Mouse (Mus musculus): ENCODE data around the gene Nr1i3.
"Not testable (repeated sequence)": the region's sequence is repeated elsewhere in the genome, so short reads cannot be mapped to it uniquely, and the experiment has no call there.

Gene Nr1i3

DNA sequence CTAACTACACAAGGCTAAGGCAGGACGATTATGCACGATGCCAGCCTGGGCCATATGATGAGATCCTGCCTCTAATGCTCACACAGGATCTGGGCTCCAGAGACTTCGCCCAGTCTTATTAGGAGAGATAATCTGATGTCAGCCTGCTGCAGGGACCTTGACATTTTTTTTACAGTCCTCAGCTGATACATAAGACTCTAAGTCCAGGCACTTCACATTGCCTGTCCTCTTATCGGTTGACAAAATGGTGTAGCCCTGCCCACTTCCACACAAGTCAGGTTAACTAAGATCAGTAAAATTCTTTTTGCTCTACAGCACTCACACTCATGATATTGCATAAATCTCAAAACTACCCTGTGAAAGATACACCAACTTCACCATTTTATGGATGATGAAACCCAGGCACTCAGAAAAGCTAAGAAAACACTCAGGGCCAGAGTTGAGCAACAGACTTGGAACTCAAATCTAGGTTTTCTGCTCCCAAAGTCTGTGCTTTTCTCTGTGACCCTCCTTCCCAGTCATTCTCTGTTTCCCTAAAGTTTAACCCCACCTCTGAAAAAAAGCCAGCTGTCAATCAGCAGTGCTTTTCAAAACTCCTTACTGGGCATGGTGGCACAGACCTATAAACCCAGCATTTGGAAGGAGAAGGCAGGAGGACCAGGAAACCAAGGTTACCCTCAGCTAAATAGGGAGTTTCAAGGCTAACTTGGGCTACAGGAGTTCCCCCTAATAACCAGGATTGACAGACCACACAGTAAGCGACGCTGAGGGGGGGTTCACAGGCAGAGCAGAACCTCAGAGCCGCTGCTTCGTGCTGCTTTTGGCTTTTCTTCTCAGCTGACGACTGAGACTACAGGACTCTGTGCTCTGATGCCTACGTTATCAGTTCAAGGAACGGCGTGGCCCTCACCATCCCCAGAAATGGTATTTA, 19.3 kb downstream of the Nr1i3 start:
- DNase-seq: no peak

DNA sequence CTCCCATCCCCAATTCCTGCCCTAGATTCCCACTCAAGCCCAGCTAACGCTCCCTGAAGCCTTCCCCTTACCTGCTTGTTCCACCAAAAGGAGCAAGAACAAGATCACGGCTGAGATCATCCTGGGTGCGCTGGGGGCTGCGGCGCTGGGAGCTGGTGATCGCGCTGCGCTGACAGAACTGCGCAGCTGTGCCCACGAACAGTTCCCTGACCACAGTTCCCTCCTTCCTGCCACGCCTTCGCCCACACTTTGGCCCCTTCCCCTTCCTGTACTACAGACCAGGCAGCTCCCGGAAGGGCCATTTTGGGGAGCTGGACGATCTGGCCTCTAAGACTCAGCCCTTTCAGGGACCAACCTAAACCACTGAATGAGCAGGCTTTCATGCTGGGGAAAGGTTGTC, 20.4 kb downstream of the Nr1i3 start, which contains the start of gene Fcer1g:
Gene Fcer1g (minus strand): TSS at position 240 of the 400 bp plus-strand sequence.
- DNase-seq: no peak

DNA sequence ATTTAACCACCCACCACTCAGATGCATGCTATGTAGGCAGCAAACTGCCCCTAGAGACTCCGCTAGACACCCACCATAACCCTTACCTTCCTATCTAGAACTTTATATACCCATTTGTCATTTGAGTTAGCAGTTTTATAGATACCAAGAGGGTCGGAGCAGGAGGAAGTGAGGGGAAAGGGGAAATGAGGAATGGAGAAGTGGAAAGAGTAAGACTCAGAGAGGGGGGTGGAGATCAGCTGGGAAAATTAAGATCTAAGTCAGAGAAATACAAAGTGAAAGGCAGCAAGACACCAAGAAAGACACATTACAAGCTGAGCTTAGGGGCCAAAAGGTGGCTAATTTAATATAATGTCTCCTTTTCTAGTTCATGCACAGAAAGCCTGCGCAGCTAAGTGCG, 20.8 kb downstream of the Nr1i3 start:
- no peak for DNase-seq

DNA sequence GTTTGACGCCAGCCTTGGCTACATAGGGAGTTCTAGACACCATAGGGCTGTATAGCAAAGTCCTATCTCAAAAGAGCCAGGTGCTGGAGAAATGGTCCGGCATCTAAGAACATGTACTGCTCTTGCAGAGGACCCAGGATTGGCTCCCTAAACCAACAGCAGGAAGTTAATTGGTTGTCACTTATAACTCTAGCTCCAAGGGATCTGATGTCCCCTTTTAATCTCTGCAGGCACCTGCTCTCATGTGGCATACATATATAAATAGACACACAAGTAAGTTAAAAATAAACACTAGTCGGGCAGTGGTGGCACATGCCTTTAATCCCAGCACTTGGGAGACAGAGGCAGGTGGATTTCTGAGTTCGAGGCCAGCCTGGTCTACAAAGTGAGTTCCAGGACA, 22.0 kb downstream of the Nr1i3 start:
- no peak for DNase-seq

DNA sequence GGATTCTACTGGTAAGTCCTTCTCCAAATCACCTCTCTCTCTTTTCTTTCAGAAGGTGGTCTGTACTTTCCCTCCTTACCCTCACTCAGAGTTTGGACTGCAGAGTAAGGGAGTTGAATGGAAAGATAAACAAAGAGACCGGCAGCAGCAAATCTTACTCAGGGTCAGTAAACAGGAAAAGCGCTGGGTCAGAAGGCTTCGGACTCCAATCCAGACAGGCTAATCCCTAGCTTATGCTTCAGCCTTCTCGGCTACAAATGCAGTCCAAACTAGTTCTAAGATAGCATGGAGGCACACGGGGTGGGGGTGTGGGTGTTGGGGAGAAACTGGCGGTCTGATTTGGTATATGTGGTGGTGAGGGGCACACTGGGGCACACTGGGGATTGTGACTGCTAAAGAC, 23.7 kb downstream of the Nr1i3 start:
- no peak for DNase-seq

DNA sequence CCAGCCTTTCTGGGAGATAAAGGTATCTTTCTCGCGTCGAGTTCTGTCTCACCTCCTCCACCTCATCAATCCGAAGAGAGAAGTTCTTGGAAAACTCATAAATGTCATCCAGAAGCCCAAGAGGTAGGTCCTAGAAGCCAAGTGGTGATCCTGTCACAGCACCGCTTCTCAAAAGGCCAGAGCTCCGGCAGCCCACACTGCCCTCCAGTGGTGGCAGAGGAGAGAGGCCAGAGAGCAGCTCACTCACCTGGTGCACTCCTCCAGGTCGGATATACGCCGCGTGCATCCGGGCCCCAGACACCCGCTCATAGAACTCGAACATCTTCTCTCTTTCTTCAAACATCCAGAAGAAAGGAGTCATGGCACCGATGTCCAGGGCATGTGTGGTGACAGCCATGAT, 24.7 kb downstream of the Nr1i3 start:
- peak; percentile 49 to 61 for DNase-seq

DNA sequence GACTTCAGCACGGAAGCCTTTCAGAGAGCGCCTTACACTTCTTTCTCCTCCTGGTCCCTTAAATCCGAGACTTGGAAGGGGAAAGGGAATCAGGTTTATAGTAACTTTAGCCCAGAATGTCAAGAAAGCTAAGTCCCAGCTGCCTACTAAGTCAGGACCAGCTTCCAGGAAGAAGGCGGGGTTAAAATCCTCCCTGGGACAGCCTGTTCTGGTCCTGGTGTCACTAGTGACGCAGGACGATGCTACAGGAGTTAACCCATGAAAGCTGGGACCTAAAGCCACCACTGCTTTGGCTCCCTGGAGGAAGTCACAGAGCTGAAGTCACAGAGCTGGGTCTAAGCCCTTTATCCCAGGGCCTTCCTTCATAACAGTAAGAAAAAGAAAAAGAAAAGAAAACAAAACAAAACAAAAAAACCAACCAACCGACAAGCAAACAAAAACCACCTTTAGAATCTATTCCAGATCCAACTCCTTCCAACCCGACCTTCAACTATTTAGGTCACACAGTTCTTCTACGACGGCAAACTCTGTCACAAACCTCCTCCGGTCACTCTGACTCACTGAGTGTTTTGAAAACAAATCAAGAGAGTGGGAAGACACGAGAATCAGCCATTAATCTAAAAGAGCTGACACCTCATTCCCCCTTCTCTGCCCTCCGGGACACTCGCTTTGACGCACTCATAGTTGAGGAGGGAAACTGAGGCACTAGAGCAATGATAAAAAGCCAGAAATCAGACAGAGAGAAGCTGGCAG, 26.4 kb downstream of the Nr1i3 start:
- DNase-seq: no peak

DNA sequence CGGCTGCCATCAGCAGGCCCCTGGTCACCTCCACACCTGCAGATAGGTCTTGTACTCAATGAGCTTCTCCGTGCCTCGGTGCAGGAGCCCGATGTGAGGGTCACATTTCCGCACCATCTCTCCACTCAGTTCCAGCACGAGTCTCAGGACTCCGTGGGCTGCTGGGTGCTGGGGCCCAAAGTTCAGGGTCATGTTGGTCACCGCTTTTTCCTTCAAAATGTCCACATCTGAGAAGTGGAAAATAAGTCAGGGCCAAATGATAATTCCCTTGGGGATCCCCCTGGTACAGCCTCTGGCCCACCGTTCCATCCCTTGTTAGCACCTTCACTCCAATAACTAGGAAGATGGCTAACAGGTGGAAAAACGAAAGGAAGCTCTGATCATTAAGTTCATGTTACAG, 27.1 kb downstream of the Nr1i3 start:
- no peak for DNase-seq

DNA sequence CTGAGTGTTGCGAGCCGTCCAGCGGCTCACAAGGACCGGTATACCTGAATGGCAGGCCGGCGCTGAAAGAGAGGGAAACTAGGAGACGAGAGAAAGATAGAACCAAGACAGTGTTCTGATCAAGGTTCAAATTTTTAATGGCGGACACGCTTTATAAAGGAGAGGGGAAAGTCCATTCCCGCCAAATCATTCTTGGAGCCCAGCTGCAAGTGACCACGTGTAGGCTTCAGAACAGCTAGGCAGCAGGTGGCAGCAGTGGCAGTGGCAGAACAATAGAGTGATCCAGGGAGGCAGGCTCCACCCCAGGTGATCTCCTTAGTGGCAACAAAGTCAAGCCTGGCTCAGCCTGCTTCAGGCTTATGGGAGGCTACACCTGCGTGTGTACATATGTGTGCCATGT, 28.2 kb downstream of the Nr1i3 start:
- not testable (repeated sequence) for DNase-seq

DNA sequence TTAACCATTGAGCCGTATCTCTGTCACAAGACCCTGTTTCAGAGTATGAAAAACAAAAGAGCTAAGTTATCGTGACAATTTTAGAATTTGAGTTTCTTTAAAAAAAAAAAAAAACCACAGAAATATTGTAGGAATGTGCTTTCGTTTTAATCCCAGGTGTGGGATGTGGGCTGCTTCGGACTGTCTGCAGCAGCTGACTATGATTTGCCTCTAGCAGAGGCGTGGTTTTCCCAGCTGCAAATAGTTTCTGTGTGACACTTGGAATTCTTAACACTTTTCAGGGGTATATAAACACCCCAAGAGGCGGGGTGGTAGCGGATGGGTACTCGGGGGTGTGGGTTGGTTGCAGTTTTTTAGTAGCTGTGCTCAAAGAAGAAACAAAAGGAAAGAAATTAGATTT, 31.6 kb downstream of the Nr1i3 start:
- DNase-seq: no peak

DNA sequence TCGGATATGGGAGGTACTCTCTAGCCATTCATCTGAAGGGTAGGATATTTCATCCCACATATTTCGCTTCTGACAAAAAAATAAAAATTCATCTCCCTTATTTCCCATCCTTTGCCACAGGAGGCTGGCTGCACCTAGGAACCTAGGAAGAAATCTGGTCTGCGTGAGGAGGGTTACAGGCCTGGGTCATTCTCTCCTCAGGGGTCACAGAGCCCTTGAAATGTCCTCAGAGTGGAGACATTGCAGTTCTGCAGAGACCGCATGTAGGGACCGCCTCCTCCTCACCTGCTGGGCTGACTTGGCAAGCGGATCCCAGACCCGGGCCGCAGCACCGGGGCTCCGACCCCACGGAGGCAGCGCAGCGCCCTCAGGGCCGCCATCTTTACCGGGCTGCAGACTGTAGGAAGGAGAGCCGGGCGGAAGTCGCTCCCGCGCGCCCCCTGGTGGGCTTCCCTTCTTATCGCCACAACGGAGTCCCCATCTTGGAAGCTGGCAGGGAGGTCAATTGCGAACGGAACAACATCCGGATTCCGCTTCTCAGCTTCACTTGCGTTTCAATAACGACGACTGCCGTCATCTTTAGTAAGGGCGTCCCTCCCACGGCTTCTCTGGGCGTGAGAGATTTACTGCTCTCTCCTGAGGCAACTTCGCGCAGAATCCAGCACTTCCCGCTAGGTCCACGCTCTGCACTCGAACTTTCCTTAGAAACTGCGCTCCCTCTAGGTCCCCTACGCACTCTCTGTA, 33.1 kb downstream of the Nr1i3 start:
- peak; percentile 98 to 99 for DNase-seq

DNA sequence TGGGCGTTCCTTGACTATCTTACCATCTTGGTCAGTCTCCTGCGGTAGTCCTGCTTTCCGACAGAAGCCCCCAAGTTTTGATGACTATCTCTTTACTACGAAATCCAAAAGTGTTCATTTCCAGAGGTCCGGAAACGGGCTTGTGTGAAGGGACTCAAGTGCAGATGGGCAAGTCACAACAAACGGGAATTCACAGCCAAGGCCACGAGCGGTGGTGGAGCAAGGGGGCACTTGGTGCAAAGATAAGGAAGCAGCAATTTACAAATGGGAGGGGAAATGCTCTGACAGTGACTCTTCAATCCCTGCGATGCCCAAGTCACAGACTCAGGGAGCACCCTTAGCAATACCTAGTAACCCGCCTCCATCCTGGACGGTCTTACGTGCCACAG, 33.7 kb downstream of the Nr1i3 start:
- DNase-seq: no peak

DNA sequence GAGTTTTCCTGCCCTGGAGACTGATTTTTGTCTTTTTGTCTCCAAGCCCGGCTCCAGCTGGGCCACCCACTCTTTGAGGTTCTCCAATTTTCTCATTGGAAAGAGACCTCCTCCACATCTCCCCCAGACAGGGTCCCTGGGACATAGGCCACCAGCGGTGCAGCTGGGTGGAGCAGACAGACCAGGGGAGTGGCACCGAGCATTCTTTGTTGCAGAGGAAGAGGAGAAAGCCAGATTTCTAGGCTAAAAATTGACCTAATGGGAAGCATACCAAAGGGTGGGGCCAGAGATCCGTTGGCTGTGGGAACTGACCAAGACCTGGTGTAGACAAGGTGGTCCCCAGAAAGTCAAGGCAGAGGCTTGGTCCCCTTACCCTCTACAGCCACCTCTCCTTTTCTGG, 34.1 kb downstream of the Nr1i3 start:
- no peak for DNase-seq

DNA sequence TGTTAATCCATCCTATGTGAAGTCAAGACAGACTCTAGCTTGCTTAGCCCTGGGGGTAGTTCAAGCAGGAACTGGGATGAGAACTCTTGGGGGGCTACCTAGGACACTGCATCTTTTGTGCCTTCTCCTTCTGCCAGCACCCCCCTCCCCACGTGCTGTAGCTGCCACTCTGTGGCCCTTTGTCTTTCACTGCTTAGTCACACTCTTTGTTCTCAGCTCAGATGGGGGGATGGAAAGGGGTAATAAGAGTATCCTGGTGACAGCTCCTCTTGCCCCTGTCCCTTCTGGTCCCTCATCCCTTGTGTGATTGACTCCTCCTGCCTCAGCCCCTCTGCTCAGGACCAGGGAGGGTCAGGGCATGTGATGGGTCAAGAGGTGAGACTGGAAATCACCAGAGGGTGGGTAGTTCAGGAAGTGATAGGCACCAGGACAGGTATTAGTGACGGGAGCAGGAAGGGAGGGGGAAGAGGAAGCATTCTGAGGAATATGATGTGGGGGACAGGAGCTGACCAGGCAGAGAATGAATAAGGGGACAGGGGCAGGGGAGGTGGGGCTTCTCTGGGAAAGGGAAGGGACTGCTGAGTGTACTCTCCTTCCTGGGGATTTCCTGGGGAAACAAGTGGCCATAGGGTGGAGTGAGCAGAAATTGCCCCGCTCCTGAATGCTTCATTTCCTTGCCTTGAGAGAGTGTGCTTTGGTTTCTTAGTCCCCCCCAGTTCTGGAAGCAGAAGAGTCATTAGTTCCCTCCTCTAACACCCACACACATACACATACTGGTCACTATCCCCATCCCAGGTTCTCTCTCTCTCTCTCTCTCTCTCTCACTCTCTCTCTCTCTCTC, 34.8 kb downstream of the Nr1i3 start:
- DNase-seq: no peak

DNA sequence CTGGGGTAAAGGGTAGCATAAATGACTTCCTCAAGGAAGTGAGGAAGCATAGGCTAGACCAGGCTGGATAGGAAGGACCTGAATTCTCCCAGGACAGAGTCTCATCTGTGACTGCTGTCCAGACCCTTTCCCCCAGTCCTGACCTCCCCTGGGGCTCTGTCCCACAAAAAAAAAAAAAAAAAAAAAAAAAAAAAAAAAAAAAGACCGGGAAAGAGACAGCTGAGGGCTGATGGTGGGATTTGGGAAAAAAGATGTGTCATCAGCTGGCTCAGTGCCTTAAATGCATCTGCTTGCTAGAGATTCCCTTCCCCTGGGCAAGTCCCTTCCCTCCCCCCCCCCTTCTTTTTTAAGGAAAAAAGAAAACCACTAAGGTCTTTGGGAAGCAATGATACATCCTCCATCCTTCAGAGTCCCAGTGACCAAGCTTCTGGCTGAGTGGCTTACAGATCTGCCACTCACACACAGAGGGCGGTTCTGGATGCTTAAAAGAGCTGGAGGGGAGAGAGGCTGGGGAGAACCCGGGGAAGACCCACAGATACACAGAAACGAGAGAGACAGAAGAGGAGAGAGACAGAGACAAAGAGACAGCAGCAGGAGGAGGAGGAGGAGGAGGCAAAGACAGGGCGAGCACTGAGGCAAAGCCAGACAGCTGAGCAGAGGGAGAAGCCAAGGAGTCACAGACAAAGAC, 36.3 kb downstream of the Nr1i3 start, which contains the start of gene Adamts4:
Gene Adamts4 (plus strand): TSS at position 509 of the 688 bp plus-strand sequence.
- peak in 1 of 2 experiments; percentile 30 for DNase-seq

DNA sequence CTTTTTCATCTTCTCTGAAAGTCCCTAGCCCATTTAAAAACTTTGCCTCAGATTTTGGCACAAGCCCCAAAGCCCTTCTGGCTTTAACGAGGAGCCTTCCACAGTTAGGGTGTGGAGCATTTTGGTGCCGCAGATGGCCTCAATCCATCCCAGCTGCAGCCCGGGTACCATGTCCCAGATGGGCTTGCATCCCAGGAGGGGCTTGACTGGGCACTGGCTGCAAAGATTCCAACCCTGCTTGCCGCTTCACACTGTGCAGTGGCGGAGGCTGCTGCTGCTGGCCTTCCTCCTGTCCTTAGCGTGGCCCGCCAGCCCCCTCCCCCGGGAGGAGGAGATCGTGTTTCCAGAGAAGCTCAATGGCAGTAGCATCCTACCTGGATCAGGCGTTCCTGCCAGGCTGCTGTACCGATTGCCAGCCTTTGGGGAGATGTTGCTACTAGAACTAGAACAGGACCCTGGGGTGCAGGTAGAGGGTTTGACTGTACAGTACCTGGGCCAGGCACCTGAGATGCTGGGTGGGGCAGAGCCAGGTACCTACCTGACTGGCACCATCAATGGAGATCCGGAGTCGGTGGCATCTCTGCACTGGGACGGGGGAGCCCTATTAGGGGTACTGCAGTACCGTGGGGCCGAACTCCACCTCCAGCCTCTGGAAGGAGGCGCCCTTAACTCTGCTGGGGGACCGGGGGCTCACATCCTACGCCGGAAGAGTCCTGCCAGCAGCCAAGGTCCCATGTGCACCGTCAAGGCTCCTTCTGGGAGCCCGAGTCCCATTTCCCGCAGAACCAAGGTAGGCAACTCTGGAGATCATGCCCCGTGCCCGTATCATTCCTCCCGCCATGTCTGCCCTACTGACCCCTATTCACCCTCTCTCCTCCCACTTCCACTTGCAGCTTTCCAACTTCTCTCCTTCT, 37.2 kb downstream of the Nr1i3 start, which contains the start of gene Ndufs2:
Gene Ndufs2 (minus strand): TSS at position 709 of the 914 bp plus-strand sequence.
- DNase-seq: no peak

DNA sequence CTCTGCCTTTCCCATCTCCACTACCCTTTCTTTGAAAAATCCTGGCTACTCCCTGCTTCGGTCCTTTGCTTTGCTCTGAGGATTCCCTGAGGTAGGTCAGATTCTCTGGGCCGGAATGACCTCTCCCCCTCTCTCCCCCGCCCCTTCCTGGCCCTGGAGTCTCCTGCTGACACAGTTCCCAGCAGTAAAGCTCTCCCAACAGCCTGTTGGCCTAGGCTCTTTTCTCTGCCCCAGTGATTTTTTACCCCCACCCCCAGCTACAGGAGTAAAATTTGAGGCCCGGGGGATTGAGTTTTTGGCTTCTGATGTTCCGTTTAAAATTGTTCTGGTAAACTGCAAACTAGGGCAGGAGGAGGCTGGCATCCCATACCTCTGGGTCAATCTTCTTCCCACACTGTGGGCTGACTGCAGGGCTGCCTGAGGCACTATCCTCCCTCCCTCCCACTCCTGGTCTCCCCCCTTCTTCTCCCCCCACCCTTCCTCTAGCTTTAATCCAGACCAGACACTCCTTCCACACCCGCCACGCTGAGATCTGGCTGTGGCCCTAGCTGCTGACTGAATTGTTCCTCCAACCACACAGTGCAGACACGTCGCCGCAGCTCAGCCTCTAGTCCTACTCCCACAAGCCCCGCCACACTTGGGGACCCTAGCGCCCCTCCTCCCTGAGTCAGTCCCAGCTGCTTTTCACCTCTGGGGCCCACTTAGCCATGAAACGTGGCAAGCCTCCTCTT, 38.0 kb downstream of the Nr1i3 start:
- DNase-seq: no peak

DNA sequence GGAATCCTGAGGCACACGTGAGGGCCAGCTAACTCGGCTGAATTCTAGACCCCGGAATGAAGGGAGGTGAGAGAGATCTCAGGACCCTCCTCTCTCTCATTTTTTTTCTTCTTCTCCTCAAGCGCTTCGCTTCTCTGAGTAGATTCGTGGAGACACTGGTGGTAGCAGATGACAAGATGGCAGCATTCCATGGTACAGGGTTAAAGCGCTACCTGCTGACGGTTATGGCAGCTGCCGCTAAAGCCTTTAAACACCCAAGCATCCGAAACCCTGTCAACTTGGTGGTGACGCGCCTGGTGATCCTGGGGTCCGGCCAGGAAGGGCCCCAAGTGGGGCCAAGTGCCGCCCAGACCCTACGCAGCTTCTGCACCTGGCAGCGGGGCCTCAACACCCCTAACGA, 38.6 kb downstream of the Nr1i3 start:
- DNase-seq: no peak

DNA sequence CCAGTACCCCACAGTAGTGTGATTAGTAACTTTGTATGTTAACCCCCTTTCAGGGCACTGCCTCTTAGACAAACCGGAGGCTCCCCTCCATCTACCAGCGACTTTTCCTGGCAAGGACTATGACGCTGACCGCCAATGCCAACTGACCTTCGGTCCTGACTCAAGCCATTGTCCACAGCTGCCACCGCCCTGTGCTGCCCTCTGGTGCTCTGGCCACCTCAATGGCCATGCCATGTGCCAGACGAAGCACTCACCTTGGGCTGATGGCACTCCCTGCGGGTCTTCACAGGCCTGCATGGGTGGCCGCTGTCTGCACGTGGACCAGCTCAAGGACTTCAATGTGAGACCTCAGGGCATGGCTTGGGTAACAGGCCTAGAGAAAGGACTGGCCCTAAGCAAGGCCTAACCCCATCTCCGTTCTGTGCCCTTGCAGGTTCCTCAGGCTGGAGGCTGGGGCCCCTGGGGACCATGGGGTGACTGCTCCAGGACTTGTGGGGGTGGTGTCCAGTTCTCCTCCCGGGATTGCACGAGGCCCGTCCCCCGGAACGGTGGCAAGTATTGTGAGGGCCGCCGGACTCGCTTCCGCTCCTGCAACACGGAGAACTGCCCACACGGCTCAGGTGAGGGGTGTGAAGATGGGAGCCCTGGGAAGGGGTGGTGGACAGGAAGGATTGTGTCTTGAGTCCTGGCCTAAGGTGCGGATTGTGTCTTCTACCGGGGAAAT, 42.5 kb downstream of the Nr1i3 start:
- DNase-seq: no peak

Measured in cerebellum, postnatal 36 days (tissue).